Mouse (Mus musculus) MEL (cell line): ENCODE results near the gene Man1c1. TPM values are rescaled to one million over a fixed set of nuclear protein-coding genes. Genes with fewer than 3 reads are reported as not detected.

Experiments
- DNase-seq: peaks from one replicate; pipeline ENCODE4 v3.0.0; 2011; ENCODE audit warnings: low read depth, low spot score
- H3K27ac ChIP-seq: 2 replicates; pipeline ENCODE4 v1.5.1; 2012; ENCODE audit warnings: low read depth, mild to moderate bottlenecking, control low read depth, low read length, moderate library complexity; ENCODE audit not compliant: control insufficient read depth
- H3K27me3 ChIP-seq, 2 experiments: fragments of 150-350 bp in 1 of 2; sonication (generic) in 1 of 2; 2 replicates each; pipeline ENCODE4 v1.6.1; 2012; ENCODE audit warnings: low read length in 2 of 2, mild to moderate bottlenecking in 2 of 2, improper control_type of control experiment in 1 of 2, moderate library complexity in 1 of 2; ENCODE audit not compliant: insufficient read depth in 2 of 2, control insufficient read depth in 1 of 2
- H3K36me3 ChIP-seq, 2 experiments: 2 replicates each; pipeline ENCODE4 v1.6.1; 2012 to 2014; ENCODE audit warnings: low read length in 2 of 2, improper control_type of control experiment in 1 of 2, inconsistent platforms in 1 of 2, mild to moderate bottlenecking in 1 of 2; ENCODE audit not compliant: insufficient read depth in 2 of 2, control insufficient read depth in 1 of 2
- H3K4me1 ChIP-seq, 2 experiments: fragments of 150-350 bp in 1 of 2; sonication (generic) in 1 of 2; 2 replicates each; pipeline ENCODE4 v1.6.1; 2012; ENCODE audit warnings: low read length in 2 of 2, improper control_type of control experiment in 1 of 2, mild to moderate bottlenecking in 1 of 2; ENCODE audit not compliant: insufficient read depth in 2 of 2, control insufficient read depth in 1 of 2
- H3K4me3 ChIP-seq, 2 experiments: fragments of 150-350 bp in 1 of 2; sonication (generic) in 1 of 2; 2 replicates each; pipeline ENCODE4 v1.5.1; 2012; ENCODE audit warnings: low read depth in 2 of 2, low read length in 2 of 2, mild to moderate bottlenecking in 2 of 2, moderate library complexity in 2 of 2, control low read depth in 1 of 2, improper control_type of control experiment in 1 of 2; ENCODE audit not compliant: control insufficient read depth in 1 of 2, insufficient read depth in 1 of 2
- H3K79me2 ChIP-seq: 2 replicates; pipeline ENCODE4 v1.6.1; 2012; ENCODE audit warnings: mild to moderate bottlenecking, low read length, moderate library complexity; ENCODE audit not compliant: control insufficient read depth, poor library complexity, insufficient read depth
- H3K9ac ChIP-seq: 2 replicates; pipeline ENCODE4 v1.6.1; 2012; ENCODE audit warnings: low read depth, mild to moderate bottlenecking, control low read depth, low read length, moderate library complexity; ENCODE audit not compliant: control insufficient read depth, poor library complexity, severe bottlenecking
- H3K9me3 ChIP-seq: fragments of 150-350 bp; sonication (generic); replicated peaks from 2 replicates; pipeline ENCODE4 v1.6.1; 2012; ENCODE audit warnings: mild to moderate bottlenecking, low read length, improper control_type of control experiment, moderate library complexity; ENCODE audit not compliant: insufficient read depth
- CHD1 ChIP-seq: IDR thresholded peaks from 2 replicates; pipeline ENCODE4 v1.6.1; 2012; ENCODE audit warnings: low read depth, mild to moderate bottlenecking, inconsistent platforms, low read length, improper control_type of control experiment
- CTCF ChIP-seq, 3 experiments: IDR thresholded peaks in 2 of 3; conservative IDR thresholded peaks in 1 of 3; 2 replicates each; pipeline ENCODE4 v1.5.1; 2011 to 2012; ENCODE audit warnings: low read length in 3 of 3, low read depth in 2 of 3, mild to moderate bottlenecking in 2 of 3, improper control_type of control experiment in 1 of 3, inconsistent platforms in 1 of 3, mixed read lengths in 1 of 3, moderate library complexity in 1 of 3; ENCODE audit not compliant: control insufficient read depth in 1 of 3, insufficient read depth in 1 of 3, poor library complexity in 1 of 3, severe bottlenecking in 1 of 3
- E2F4 ChIP-seq: IDR thresholded peaks from 2 replicates; pipeline ENCODE4 v1.6.1; 2011; ENCODE audit warnings: low read depth, low read length, improper control_type of control experiment, borderline replicate concordance
- EP300 ChIP-seq, 2 experiments: IDR thresholded peaks; 2 replicates each; pipeline ENCODE4 v1.6.1; 2011; ENCODE audit warnings: improper control_type of control experiment in 2 of 2, low read length in 2 of 2, low read depth in 1 of 2, mild to moderate bottlenecking in 1 of 2
- ETS1 ChIP-seq: IDR thresholded peaks from 2 replicates; pipeline ENCODE4 v1.6.1; 2012; ENCODE audit warnings: low read depth, mild to moderate bottlenecking, inconsistent platforms, low read length, improper control_type of control experiment, moderate library complexity
- GABPA ChIP-seq: IDR thresholded peaks from 2 replicates; pipeline ENCODE4 v1.6.1; 2012; ENCODE audit warnings: low read depth, mild to moderate bottlenecking, inconsistent platforms, low read length, improper control_type of control experiment, moderate library complexity
- GATA1 ChIP-seq: IDR thresholded peaks from 2 replicates; pipeline ENCODE4 v1.6.1; 2011; ENCODE audit warnings: low read depth, low read length, improper control_type of control experiment
- KAT2A ChIP-seq: conservative IDR thresholded peaks from 2 replicates; pipeline ENCODE4 v1.6.1; 2012; ENCODE audit warnings: low read depth, low read length, improper control_type of control experiment, inconsistent platforms
- MAFK ChIP-seq: IDR thresholded peaks from 2 replicates; pipeline ENCODE4 v1.6.1; 2011; ENCODE audit warnings: low read depth, mild to moderate bottlenecking, low read length, improper control_type of control experiment, borderline replicate concordance
- MAX ChIP-seq: IDR thresholded peaks from 2 replicates; pipeline ENCODE4 v1.6.1; 2011; ENCODE audit warnings: low read length, improper control_type of control experiment
- MAZ ChIP-seq: IDR thresholded peaks from 2 replicates; pipeline ENCODE4 v1.6.1; 2012; ENCODE audit warnings: low read depth, mild to moderate bottlenecking, inconsistent platforms, low read length, improper control_type of control experiment
- MEF2A ChIP-seq: IDR thresholded peaks from 2 replicates; pipeline ENCODE4 v1.6.1; 2014; ENCODE audit warnings: low read depth, mild to moderate bottlenecking, inconsistent platforms, low read length, improper control_type of control experiment; ENCODE audit not compliant: poor library complexity, insufficient replicate concordance, severe bottlenecking; ENCODE audit errors: extremely low read depth
- NELFE ChIP-seq: IDR thresholded peaks from 2 replicates; pipeline ENCODE4 v1.6.1; 2011; ENCODE audit warnings: low read depth, low read length, improper control_type of control experiment
- NRF1 ChIP-seq: IDR thresholded peaks from 2 replicates; pipeline ENCODE4 v1.6.1; 2014; ENCODE audit warnings: low read depth, mild to moderate bottlenecking, inconsistent platforms, low read length, improper control_type of control experiment, moderate library complexity; ENCODE audit not compliant: poor library complexity, insufficient read depth, severe bottlenecking
- POLR2A ChIP-seq, 2 experiments: IDR thresholded peaks; 2 replicates each; pipeline ENCODE4 v1.6.1; 2011 to 2012; ENCODE audit warnings: low read length in 2 of 2, mild to moderate bottlenecking in 2 of 2, control low read depth in 1 of 2, improper control_type of control experiment in 1 of 2, low read depth in 1 of 2, moderate library complexity in 1 of 2; ENCODE audit not compliant: control insufficient read depth in 1 of 2, insufficient read depth in 1 of 2, poor library complexity in 1 of 2
- POLR2AphosphoS2 ChIP-seq: IDR thresholded peaks from 2 replicates; pipeline ENCODE4 v1.6.1; 2011; ENCODE audit warnings: low read length, improper control_type of control experiment
- RAD21 ChIP-seq: IDR thresholded peaks from 2 replicates; pipeline ENCODE4 v1.6.1; 2011; ENCODE audit warnings: mild to moderate bottlenecking, low read depth, low read length, improper control_type of control experiment
- TCF12 ChIP-seq: IDR thresholded peaks from 2 replicates; pipeline ENCODE4 v1.6.1; 2014; ENCODE audit warnings: low read depth, mild to moderate bottlenecking, inconsistent platforms, low read length, improper control_type of control experiment, moderate library complexity
- UBTF ChIP-seq: IDR thresholded peaks from 2 replicates; pipeline ENCODE4 v1.6.1; 2012; ENCODE audit warnings: low read depth, mild to moderate bottlenecking, inconsistent platforms, low read length, improper control_type of control experiment, moderate library complexity, borderline replicate concordance; ENCODE audit not compliant: insufficient read depth
- USF1 ChIP-seq: IDR thresholded peaks from 2 replicates; pipeline ENCODE4 v1.6.1; 2014; ENCODE audit warnings: low read depth, mild to moderate bottlenecking, inconsistent platforms, low read length, improper control_type of control experiment, moderate library complexity
- ZC3H11A ChIP-seq: IDR thresholded peaks from 2 replicates; pipeline ENCODE4 v1.6.1; 2012; ENCODE audit warnings: low read depth, mild to moderate bottlenecking, inconsistent platforms, low read length, improper control_type of control experiment
- ZMIZ1 ChIP-seq: IDR thresholded peaks from 2 replicates; pipeline ENCODE4 v1.6.1; 2012; ENCODE audit warnings: low read depth, mild to moderate bottlenecking, inconsistent platforms, low read length, improper control_type of control experiment, moderate library complexity
- polyA plus RNA-seq, 2 experiments: library from polyadenylated mRNA; stranded (reverse) in 1 of 2; unstranded in 1 of 2; fragments of >175 nt in 1 of 2; fragments of >200 nt in 1 of 2; gene quantifications; 2 replicates each; pipeline versions ENCODE4 v1.2.1 to v1.2.4; 2012; ENCODE audit warnings: low replicate concordance in 2 of 2, low read depth in 1 of 2; ENCODE audit not compliant: insufficient read length in 2 of 2, insufficient read depth in 1 of 2, missing spikeins in 1 of 2
- total RNA-seq: library from RNA; depleted of rRNA; stranded (reverse); fragments of 300-350 nt; gene quantifications from 2 replicates; pipeline ENCODE4 v1.2.3, GENCODE M21; 2012

Man1c1 gene
- total and polyA plus RNA-seq, 3 experiments = 1.9 to 5.2 TPM; not detected in 1

DNA sequence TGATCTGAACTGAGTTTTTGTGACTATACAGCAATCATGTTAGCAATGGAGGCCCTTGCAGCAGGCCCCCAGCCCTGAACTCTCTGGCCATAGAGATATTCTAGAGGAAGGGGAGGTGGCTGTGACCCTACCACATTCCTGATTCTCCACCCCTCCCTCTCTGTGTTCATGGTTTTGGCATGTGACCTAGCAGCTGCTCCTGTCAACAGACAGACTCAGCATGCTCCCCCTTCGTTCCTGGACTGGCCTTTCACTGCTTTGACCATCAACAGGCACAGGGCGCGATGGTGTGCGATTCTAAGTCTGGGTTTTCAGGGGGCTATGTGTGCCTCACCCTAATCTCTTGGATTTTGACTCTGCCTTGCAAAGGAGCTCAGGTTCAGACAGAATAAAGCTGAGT, 86.3 kb downstream of the Man1c1 start:
- no peak overlapping the region for H3K27ac ChIP-seq
- peaks cover 0 to 5% of the 10 kb centered on the region in 2 experiments; a peak in 2 of 4 replicates for H3K36me3 ChIP-seq
- DNase-seq = no peak
- no peaks in the 10 kb centered on the region for H3K79me2 ChIP-seq
- H3K4me3 ChIP-seq = no peak overlapping the region
- no peaks in the 10 kb centered on the region for H3K27me3 ChIP-seq
- H3K9ac ChIP-seq = no peak overlapping the region
- TF ChIP-seq MAZ = no peak
- no peak for TF ChIP-seq TCF12
- no peak for TF ChIP-seq CHD1
- TF ChIP-seq UBTF = no peak
- no peak for TF ChIP-seq GATA1
- TF ChIP-seq NELFE = no peak
- TF ChIP-seq E2F4 = no peak
- TF ChIP-seq ETS1 = no peak
- TF ChIP-seq, all 39 proteins: peak for 0
- H3K9me3 ChIP-seq = no peaks in the 10 kb centered on the region
- peaks cover 2 to 11% of the 10 kb centered on the region in 2 experiments for H3K4me1 ChIP-seq

DNA sequence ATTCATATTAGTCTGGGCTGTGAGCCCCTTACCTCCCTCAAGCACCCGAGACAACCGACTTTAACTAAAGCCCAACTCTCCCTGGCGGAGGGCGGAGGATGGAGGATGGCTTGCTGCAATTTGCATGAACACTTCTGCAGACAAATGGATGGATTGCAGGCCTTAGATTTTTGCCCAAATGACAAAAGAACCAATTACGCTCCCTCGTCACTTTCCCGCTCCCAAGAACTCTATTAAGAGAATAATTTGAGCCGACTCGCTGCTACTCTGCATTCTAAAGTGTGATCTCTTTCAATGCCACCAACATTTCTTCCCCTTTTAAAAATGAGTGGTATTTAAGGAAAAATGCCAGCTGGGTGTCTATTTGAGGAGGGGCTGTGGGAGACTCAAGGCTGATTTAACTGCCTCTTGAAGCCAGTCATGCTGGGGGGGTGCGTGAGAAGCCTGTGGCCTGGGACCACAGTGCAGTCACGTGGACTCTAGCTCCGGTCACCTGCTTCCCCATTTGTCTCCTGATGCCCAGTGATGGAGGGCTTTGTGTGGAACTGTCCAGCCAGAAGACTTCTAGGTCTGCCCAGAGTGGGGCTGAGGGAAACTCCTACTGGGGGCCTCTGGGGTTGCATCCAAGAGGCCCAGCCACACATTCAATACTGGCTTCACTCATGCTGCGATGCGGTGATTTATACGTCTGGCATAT, 88.0 kb downstream of the Man1c1 start:
- TF ChIP-seq USF1 (no peak), EP300 (IDR thresholded peaks at IDR 0.05; ENCODE audit: low read depth in 1 of 2, low read length in 2 of 2) (no peak), MEF2A (no peak), NELFE (no peak), ZMIZ1 (no peak), POLR2AphosphoS2 (no peak), ETS1 (no peak), NRF1 (no peak), ZC3H11A (no peak), MAX (no peak), UBTF (no peak), CTCF (IDR thresholded peaks at IDR 0.05 in 2 of 3, conservative IDR thresholded peaks at IDR 0.05 in 1 of 3; ENCODE audit: control insufficient read depth in 1 of 3, insufficient read depth in 1 of 3, low read depth in 2 of 3, low read length in 3 of 3, poor library complexity in 1 of 3, severe bottlenecking in 1 of 3) (no peak), POLR2A (IDR thresholded peaks at IDR 0.05; ENCODE audit: control insufficient read depth in 1 of 2, insufficient read depth in 1 of 2, low read depth in 1 of 2, low read length in 2 of 2, poor library complexity in 1 of 2) (no peak), MAFK (no peak), GATA1 (no peak), TCF12 (no peak), GABPA (no peak), KAT2A (no peak), RAD21 (no peak)
- TF ChIP-seq, all 39 proteins: peak for 0
- DNase-seq = no peak
- Histone ChIP-seq H3K4me1 (no peaks in the 10 kb centered on the region), H3K27ac (no peak overlapping the region), H3K9me3 (no peaks in the 10 kb centered on the region), H3K27me3 (no peaks in the 10 kb centered on the region), H3K36me3 (no peaks in the 10 kb centered on the region), H3K9ac (no peak overlapping the region), H3K79me2 (no peaks in the 10 kb centered on the region), H3K4me3 (no peak overlapping the region)
